In genomic region chr2:52333535-52333934, GRCm38 (mm10) we compare ENCODE assay signal across 17 mouse cellular contexts.
"Had no signal": no experiment of that assay in that cellular context is flagged by ENCODE, and none has a peak within 500 bp of the region (broad histone marks: within the 10 kb centered on the region; RNA-seq: fewer than 3 reads in every experiment).

No protein-coding gene starts in this region.

- H3K9me3 ChIP-seq: limb, embryonic 12.5 days; limb, embryonic 15.5 days; neural tube, embryonic 12.5 days; neural tube, embryonic 15.5 days had no signal

- H3K4me1 ChIP-seq: limb, embryonic 12.5 days; limb, embryonic 15.5 days; neural tube, embryonic 12.5 days; neural tube, embryonic 15.5 days had no signal

- ATAC-seq: liver, postnatal 0 days had no signal

- H3K36me3 ChIP-seq: limb, embryonic 12.5 days; limb, embryonic 15.5 days; neural tube, embryonic 12.5 days; neural tube, embryonic 15.5 days had no signal

- DNase-seq: kidney, adult 9 months; kidney, postnatal 14 days; kidney, postnatal 4 days; left cerebral cortex, postnatal 4 days; liver, postnatal 0 days; lung, postnatal 36 days; midbrain, embryonic 14.5 days; right cerebral cortex, postnatal 25 days; thymus, adult 18-20 months; thymus, postnatal 36 days had no signal

- H3K4me2 ChIP-seq: limb, embryonic 12.5 days; limb, embryonic 15.5 days; liver, embryonic 11.5 days; midbrain, embryonic 11.5 days; neural tube, embryonic 12.5 days; neural tube, embryonic 15.5 days had no signal

- H3K27me3 ChIP-seq: limb, embryonic 12.5 days; limb, embryonic 15.5 days; neural tube, embryonic 12.5 days; neural tube, embryonic 15.5 days had no signal

- H3K27ac ChIP-seq: limb, embryonic 12.5 days; limb, embryonic 15.5 days; liver, embryonic 14.5 days; neural tube, embryonic 12.5 days; neural tube, embryonic 15.5 days had no signal

- H3K9ac ChIP-seq: limb, embryonic 12.5 days; limb, embryonic 15.5 days; liver, embryonic 14.5 days; liver, postnatal 0 days; neural tube, embryonic 12.5 days; neural tube, embryonic 15.5 days had no signal

- H3K4me3 ChIP-seq: limb, embryonic 12.5 days; limb, embryonic 15.5 days; neural tube, embryonic 12.5 days; neural tube, embryonic 15.5 days had no signal
